Mouse (Mus musculus) B cell, adult 62 days (primary cell): ENCODE results near the gene Pdlim1. TPM values are rescaled to one million over a fixed set of nuclear protein-coding genes. Genes with fewer than 3 reads are reported as not detected.

Experiments
- total RNA-seq: library from RNA; stranded (reverse); gene quantifications from 4 replicates; pipeline ENCODE4 v1.2.4, GENCODE M21; 2023

Gene Pdlim1
- 19.5 to 25.6 TPM (median 22.5 TPM) in 4 replicates for total RNA-seq

GRCm38 (mm10) chr19:40271308-40271892 lies at the start of gene Pdlim1:
TSS of gene Pdlim1 (minus strand) at chr19:40271842.

GRCm38 (mm10) chr19:40187160-40187559 lies 84.5 kb downstream of the Pdlim1 start, which contains the start of gene Cyp2c70:
TSS of gene Cyp2c70 (minus strand) at chr19:40187333.

Other genes starting within 250 kb of the Pdlim1 start
- not detected in 4 replicates for gene Cyp2c54, start 198.0 kb downstream of the Pdlim1 start, total RNA-seq
- gene Cyp2c50, start 182.2 kb downstream of the Pdlim1 start, total RNA-seq, result not detected in 4 replicates
- not detected in 4 replicates for gene Cyp2c70, start 84.5 kb downstream of the Pdlim1 start, total RNA-seq
- gene Sorbs1, start 241.9 kb upstream of the Pdlim1 start, total RNA-seq, result 11.2 to 19.1 TPM (median 14.6 TPM) in 4 replicates